Mouse (Mus musculus) cerebellum, postnatal 25 days (tissue): ENCODE results near the gene Tgm6.
A peak's percentile ranks its signal among the peaks of the same experiment; 100 is the strongest.

Experiments
- DNase-seq, 2 experiments: peaks; one replicate each; pipeline ENCODE4 v3.0.0; 2021; ENCODE audit warnings: mixed read lengths in 2 of 2

Tgm6 gene

DNA sequence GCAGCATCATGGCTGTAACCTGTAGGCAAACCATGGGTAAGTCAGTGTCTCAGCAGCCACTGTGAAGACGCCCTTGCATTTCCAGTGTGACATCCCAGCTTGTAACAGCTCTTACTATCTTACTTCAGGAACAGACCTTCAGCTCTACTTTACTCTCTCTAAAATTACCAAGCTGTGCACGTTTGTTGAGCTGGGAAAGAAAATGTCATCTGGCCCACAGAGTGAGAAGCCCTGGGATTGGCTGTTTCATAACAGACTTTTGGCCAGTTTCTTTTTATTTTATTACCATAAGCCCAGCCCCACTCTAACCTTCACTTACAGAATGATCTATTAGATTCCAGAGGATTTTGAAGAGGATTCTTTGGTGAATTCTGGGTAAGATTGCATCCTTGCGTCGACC, at the start of gene Tgm6:
TSS of gene Tgm6 (plus strand) at position 301 of the 400 bp plus-strand sequence.
- no peak for DNase-seq

DNA sequence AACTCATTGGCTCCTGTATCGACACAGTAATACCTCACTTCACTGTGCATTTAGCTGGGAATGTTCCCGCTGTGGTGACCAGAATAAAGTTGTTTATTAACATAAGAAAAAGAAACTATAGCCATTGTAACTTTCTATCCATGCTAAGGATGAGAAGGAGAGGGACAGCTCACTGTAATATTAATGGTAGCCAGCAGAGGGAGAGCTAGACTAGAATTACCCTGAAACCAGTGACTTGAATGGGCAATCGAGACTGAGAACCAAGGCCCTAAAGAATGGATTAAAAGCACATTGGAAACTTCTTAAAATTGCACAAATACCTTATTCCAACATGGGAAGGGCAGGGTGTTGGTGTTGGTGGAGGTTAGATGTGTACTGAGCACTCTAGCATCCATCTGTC, 44.0 kb upstream of the Tgm6 start:
- peak in 1 of 2 experiments; percentile 47 for DNase-seq

DNA sequence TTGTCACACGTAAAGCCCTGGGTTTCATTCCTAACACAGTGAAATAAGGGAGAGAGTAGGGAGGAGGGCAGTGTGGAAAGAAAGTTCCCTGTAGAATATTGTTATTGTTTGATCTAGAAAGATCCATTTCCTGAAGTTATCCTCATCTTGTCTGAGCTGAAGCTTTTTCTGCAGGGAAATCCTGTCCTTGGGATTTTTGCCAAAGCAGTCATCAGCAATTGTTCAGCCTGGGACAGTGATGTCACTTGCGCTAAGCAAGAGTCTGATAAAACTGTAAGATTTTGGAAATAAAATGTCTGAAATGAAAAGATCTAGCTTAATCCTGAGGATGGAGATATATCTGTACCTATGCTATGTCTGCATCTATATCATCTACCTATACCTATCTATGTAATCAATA, 41.8 kb upstream of the Tgm6 start:
- DNase-seq = no peak

DNA sequence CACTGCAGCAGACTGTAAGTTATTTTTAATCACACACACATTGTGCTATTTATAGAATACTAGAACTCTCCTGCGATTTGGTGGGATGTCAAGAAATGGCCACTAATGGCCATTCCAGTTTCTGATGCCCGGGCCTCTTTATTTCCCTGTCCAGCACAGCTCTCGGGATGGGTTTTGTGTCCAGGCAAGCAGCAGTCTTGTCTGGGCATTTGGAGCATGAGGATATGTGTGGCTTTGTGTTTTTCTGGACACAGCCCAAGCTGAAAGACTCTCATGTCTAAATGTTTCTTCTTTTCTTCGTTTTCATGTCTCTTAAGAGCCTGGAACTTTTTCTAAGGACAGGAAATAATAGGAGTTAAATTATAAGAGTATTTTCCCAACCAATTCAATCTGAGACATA, 588 bp downstream of the Tgm6 start:
- DNase-seq = no peak

DNA sequence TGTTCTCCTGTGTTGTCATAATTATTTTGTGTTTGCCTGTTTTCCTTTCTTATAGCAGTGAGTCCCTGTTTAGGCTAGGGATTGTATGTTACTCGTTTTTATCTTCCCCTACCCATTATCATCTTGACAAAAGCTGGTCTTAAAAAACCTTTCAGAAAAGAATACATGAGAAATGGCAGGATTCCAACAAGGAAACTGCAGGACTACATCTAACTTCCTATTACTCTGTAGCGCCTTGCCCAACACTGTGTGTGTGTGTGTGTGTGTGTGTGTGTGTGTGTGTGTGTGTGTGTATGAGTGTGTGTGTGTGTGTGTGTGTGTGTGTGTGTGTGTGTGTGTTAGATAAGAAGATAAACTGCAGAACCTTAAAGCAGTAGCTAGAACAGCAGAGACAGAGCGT, 1.2 kb downstream of the Tgm6 start:
- DNase-seq = no peak

DNA sequence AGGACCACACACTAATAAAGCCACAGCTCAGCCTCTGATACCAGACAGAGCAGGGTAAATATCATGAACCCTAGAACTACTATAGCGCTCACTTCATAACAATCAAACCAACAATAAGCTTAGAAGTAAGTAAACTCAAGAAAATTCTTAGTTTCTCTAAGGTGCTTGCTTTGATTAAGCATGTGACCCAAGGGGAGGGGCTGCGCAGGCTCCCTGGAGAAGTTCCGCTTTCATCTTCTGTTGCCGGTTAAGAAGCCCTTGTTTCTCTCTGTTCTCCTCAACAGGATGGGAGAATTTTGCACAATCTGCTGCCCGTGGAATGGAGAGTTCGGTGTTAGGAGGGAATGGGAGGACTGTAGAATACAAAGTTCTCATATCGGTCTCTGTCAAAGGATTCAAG, 6.4 kb downstream of the Tgm6 start:
- no peak for DNase-seq

DNA sequence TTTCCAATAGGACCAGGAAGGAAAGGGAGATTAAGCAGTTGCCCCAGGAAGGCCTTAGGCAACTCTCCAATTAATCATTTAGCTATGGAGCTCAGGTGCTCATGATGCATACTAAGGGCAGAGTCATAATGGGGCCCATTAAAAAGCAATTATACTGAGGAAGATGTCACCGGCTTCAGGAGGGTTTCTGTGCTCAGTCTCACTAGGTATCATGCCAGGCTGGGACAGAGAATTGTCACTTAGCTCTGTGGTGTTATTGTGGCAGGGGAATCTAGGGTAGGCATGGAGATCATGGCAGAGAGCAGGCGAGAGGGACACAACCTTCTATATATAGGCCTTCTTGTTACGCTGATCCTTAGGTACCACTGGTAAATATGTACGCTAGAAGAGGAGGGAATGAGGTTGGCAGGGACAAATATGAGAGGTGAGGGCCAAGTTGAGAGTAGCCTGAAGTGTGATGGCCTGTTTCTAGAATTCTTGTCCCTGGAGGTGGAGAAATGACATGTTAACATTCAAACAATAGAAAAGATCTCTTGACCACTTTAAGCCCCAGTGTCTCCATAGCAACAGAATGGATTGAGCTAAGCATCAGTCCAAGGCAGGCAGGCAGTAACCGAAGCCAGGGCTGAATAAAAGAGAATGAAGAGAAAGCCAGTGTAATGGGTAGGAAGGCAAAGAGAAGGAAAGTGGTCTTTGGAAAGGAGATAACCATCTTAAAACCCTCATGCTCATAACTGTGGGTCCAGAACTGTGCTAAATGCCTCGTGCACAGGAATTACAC, 13.3 kb downstream of the Tgm6 start:
- DNase-seq = no peak

DNA sequence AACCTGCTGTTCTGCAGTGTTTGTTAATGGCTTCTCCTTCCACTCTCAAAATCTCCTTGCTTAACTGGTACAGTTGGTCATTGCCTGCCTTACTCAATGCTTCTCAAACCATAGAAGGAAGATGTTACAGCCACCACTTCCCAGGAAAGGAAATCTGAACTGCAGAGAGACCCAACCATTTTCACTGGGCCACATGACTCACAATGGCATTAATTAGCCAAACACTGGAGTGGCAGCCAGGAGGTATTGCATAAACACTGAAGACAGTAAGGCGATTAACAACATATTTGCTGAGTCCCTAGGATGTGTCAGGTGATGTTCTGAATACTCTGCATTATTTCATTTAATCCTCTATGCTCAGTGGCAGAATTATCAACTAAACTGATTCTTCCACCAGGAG, 13.9 kb downstream of the Tgm6 start:
- DNase-seq = no peak

DNA sequence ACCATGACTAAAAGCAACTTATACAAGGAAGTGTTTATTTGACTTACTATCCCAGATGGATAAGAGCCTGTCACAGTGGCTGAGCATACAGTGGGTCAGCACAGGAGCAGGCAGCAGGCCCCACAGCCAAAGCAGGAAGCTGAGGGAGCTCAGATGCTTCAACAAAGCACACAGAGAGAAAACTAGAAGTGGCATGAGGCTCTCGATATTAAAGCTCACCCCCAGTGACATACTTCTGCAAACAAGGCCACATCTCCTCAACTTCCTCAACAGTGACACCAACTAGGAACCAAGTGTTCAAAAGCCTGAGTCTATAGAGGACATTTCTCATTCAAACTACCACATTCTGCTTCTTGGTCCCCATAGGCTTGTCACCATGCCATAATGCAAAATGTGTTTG, 17.5 kb downstream of the Tgm6 start:
- DNase-seq = no peak

DNA sequence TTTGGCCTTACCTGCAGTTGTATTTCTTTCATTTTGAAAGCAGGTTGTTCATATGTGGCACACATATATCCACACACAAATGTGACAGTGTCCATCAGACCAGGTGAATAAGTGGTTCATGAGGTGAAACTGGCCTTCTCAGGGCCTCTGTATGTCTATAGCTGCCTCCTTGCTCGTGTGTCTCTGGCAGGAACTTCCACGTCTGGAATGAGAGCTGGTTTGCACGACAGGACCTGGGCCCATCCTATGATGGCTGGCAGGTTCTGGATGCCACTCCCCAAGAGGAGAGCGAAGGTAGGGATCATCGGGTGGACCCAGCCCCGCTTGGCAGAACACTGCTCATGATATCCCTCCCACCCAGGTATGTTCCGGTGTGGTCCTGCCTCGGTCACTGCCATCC, 30.8 kb downstream of the Tgm6 start:
- DNase-seq = no peak

DNA sequence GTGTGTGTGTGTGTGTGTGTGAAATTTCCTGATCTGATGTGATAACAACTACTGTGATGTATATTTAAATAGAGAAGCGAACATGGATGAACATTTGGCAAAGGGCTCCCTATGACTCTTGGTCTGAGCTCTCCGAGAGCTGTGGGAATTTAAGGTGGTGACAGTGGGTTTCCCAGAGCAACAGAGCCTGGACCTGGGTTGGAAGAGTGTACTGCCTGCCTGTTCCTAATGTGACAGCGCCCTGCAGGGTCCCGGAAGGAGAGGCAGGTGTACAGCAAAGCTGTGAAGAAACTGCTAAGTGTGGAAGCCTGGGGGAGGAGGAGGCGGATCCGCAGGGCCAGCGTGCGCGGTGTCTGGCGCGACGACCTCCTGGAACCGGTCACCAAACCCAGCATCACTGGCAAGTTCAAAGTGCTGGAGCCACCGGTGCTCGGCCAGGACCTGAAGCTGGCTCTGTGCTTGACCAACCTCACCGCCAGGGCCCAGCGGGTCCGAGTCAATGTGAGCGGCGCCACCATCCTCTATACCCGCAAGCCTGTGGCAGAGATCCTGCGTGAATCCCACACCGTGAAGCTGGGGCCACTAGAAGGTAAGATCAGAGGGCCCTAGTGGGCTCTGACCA, 32.6 kb downstream of the Tgm6 start:
- no peak for DNase-seq

DNA sequence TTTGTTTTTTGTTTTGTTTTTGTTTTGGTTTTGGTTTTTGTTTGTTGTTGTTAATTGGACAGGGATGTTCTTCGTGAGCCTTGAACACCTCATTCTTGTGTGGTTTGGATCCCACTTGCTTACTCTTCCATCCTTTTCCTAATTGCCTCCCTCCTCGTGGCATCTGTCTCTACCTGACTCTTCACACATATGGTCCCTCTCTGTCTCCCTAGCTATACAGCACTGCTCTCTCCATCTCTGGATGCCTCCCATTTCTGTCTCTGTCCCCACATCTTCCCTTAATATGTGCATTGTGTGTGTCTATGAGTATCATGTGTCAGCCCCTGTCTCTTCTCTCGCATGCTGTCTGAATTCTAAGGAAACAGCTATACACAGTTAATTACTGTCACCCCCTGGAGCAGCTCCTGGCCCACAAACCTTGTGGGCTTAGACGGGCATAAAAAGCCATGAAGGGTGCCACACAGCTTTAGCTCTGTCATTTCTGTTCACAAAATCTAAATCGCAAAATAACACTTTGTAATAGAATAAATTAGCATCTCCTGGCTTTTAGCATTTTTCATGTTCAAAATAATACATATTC, 34.0 kb downstream of the Tgm6 start:
- no peak for DNase-seq

DNA sequence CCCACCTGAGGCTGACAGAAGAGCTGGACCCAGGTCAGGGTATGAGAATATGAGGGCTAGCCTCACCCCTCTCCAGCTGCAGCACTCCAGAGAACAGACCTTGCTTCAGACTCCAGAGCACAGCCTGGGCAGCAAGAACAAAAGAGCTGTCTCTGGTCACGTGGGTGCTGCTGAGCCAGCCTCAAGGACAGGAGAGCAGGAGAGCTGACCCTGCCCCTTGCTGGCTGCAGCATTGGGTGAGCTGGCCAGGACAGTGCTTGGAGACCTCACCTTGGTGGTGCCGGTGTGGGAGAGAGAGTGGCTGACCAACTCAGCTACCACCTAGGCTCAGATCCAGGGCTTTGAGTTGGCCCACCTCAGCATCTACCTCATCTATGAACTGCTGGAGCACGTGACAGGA, 43.0 kb downstream of the Tgm6 start:
- no peak for DNase-seq

DNA sequence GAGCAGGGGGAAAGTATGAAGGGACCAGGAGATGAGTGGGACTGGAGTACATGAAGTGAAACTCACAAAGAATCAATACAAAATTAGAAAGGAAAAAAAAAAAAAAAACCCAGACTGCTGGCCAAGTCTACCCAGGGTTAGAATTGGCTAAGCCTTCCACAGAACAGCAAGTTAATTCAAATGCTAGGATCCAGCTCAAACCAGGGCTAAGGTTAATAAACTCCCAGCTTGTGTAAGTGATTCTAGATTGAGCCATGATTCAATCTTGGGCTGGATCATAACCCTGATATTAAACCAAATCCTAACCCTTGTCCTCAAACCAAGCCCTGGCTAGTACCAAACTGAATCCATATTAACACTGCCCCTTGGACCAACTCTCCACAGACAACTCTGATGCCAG, 43.6 kb downstream of the Tgm6 start:
- no peak for DNase-seq

DNA sequence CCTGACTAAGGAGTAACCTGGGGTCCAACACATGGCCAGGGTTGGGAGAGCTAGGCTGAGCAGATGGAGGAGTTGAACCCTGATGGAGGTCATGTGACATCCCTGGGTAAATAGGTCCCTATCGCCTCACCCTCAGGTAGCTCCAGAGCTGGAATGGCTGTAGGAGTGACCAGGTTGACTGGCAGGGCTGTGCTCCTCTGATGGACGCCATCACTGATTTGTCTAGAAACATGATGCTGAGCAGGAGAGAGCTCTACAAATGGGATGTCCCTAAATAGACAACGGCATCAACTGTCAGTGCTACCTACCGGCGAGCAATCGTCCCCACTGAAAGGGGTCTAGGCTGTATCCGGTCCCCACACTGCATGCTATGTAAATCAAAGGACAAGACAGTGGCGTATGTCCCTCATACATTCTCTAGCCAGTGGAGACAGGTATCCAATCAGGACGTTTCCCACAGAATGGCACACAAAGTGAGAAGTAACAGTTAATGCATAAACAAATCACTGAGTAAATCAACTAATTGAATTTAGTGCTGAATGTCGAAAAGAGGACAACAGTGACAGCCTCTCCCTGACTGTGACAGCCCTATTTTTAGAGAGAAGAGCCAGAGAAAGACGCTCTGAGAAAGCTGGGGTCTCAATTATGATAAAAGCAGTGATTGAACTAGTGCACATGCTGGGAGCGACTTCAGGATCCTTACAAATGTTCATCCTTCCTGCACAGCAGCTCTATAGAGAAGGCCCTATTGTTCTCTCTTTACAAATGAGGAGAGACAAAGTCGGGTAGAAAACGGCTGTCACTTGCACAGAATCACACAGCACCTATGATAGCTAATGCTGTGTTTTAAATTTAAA, 45.2 kb downstream of the Tgm6 start:
- no peak for DNase-seq

DNA sequence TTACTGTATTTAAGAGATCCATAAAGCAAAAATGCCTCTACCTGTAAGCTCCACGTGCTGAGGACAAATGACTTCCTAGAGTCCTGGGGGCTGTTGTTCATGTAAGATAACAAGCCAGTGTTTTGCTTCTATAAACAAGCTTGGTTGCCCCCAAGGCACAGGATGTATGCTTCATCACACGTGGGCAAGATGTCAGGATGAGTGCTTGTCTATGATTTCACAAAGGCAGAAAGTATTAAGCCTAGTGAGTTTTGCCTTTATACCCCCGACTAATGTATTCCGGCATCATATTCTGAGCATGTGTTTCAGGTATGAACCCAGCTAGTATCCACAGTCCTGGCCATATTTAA, 45.8 kb downstream of the Tgm6 start:
- no peak for DNase-seq

DNA sequence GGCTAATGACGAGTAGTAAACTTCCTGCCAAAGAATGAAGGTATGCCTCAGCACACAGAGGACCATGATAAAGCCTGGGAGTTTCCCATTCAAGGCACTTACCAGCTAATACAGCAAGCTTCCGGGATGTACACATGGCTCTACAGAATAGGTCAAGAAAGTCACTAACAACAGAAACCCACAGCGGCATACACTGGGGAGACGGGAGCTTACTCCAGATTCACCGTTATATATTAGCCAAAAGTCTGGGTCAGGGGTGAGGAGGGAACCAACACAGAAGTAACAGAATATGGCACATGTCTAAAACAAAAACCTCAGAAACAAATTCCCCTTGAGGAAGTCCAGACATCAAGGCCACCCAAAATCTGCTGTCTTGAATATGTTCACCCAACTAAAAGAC, 50.5 kb downstream of the Tgm6 start:
- DNase-seq = no peak

DNA sequence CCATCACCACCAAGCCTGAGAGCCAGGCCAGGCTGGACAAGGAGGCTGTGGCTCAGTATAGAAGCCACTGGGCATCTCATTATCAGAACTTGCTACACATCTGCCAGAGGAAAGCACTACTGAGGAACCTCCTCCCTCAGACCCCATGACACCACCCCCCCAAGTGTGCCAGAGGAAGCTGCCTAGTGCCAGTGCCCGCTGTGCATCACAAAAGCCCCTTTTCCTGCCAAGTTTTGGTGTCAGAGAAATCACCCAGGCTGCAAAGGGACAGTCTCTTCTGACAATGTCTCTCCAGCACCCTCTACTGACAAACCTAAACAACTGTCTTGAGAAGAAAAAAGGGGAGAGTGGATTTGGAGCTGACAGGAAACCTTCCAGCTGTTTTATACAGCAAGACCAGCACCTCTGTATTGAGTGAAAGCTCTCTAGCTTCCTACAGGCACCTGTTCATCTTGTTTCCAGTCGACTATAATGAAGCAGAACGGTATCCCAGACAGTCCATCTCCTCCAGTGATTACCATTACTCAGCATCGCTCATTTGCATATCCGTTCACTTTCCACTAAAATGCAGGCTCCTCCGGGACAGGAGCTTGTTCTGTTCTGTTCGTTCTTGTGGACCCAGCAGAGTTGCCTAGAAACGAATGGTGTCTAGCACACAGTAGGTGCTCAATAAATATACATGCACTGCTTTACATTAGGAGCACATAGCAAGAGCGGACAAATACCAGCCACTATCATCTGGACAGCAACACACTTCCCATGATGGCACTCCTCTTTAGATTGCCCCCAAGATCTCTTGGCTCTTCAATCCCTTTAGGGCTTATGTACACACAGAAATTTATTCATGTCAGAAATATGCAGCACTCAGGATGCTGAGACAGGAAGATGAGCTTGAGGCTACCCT, 54.3 kb downstream of the Tgm6 start:
- peak; percentile 45 to 60 for DNase-seq

DNA sequence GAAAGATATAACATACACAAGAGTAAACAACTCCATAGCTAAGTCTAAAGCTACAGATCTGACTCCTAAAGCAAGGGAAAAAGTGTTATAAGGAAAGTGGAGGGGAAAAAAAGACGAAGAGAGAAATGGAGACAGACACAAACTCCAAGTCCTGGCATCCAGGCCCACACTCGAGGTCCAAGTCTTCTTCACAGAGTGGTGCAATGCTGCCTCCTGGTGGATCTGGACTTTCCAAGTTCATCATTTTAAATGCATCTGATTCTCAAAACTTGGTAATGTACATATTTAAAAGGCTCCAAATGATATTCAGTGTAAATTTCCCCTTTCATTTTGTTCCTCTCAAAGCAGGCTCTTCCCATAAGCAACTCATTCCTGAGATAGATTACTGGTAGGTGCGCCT, 55.6 kb downstream of the Tgm6 start:
- peak; percentile 39 to 72 for DNase-seq

DNA sequence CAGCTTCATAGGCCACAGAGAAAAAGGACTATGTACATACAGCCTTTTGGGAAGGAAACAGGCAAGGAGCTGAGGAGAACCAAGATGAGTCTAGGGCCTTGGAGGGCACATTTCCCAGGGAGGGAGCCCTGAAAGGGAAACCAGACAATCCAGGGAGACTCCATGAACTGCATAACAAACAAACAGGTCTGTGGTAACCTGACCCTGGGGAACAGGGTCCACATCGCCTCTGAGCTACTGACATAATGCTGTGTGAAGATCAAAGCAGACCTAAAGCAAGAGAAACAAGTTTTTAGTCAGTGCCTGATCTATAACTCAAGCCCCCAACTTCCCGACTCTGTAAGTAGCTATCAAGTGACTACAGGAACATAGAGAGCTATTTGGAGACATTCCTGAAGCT, 59.5 kb downstream of the Tgm6 start:
- DNase-seq = no peak

DNA sequence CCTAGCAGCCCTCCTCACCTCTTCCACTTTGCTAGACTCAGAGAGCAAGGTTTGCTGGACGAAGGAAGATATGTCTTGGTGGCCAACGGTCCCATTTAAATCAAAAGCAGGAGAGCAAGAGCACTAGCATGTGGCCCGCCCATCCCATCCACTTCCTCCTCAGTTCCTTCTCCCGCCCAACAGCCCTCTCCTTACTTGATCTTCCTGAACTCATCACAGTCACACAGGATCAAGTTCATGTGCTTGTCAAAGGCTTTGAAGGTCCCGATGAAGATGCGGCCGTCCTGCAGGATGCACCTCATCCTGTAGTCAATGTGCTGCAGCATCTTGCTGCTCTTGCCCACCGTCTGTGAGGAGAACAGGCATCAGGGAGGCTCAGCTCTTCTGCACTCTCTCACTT, 64.6 kb downstream of the Tgm6 start:
- DNase-seq = peak in 1 of 2 experiments; percentile 12

DNA sequence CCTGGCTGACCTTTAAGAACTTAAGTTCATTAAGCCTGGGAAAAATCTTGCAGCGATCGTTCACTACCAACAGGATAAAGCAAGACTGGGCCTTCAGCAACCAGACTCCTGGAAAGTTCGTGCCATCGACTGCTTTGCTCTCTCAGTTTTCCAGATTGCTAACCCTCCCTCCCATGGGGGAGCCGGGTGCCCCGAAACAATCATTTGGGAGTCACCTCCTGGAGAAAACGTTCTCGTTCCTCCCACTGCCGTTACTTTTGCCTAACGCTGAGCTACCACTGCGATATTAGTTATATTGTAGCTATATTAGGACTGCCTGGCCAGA, 66.1 kb downstream of the Tgm6 start:
- no peak for DNase-seq
